Mouse (Mus musculus) brain, embryonic 14.5 days (tissue): Measurements from ENCODE around the gene Efna4.

ENCODE experiments used
- CTCF ChIP-seq: fragments of 200-500 bp; IDR thresholded peaks from 2 replicates; pipeline ENCODE4 v1.5.1; 2012; ENCODE audit warnings: inconsistent platforms, mild to moderate bottlenecking, moderate library complexity, borderline replicate concordance; ENCODE audit not compliant: insufficient read depth, insufficient read length; ENCODE audit errors: extremely low read depth
- POLR2A ChIP-seq: fragments of 200-500 bp; IDR thresholded peaks from 2 replicates; pipeline ENCODE4 v1.6.1; 2012; ENCODE audit warnings: mild to moderate bottlenecking, inconsistent platforms, borderline replicate concordance; ENCODE audit not compliant: poor library complexity, insufficient read depth, insufficient read length, severe bottlenecking; ENCODE audit errors: extremely low read depth

- TF ChIP-seq POLR2A (no peak), CTCF (no peak)
These were observed 44.4 kb upstream of the Efna4 start for GRCm38 (mm10) chr3:89382033-89382882.
